ENCODE assay signal across 21 mouse cellular contexts in the genomic region with DNA sequence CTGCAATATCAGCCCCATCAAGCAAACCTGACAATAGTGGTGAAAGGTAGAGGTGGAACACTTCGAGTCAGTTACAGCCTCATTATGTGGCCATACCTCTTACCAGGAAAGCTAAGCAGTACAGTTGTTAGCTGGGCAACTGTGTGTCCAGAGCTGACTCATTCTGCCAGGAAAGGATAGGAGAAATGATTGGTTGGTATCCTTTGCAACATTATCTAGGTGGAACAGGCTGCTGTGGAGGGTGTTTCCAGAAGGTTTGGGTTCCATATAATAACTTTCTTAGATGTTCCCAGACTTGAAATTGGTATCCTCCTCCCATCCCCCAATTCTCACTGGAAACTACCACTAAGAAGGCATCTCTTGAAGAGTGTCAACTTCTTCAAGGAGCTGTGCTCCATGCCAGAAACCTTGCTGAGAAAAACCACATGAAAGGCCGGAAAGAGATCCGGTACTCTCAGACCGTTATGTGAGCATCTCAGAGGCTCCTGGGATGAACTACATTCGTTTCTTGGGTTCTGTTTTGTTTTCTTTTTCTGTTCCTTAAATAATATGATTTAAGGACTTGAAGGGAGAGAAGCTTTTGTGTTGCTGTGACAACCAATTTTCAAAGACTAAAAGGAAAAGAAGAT. TPM values are rescaled to one million over a fixed set of nuclear protein-coding genes. Genes with fewer than 3 reads are reported as not detected.
DNase-seq lines count a peak whose midpoint lies in the region; ATAC-seq lines count a peak whose summit lies in the region.
"Had no signal": no experiment of that assay in that cellular context is flagged by ENCODE, and none has a peak within 500 bp of the region (broad histone marks: within the 10 kb centered on the region; RNA-seq: fewer than 3 reads in every experiment).

No protein-coding gene starts in this region.

- no peak overlapping the region for H3K4me2 ChIP-seq in liver, embryonic 11.5 days
- H3K4me2 ChIP-seq: embryonic facial prominence, embryonic 13.5 days; heart, embryonic 11.5 days; midbrain, embryonic 13.5 days had no signal

- 76% methylated on average over 5 of the region's 5 CpGs for WGBS in liver, embryonic 11.5 days

- no peaks in the 10 kb centered on the region for H3K27me3 ChIP-seq in liver, embryonic 11.5 days (replicated peaks; ENCODE audit: control insufficient read depth, insufficient read depth, low read length)
- H3K27me3 ChIP-seq: midbrain, embryonic 13.5 days; Patski had no signal

- no peak overlapping the region for H3K9ac ChIP-seq in liver, embryonic 11.5 days (ENCODE audit: low read depth, low read length)
- H3K9ac ChIP-seq: embryonic facial prominence, embryonic 13.5 days; midbrain, embryonic 13.5 days had no signal

- H3K36me3 ChIP-seq in liver, embryonic 11.5 days (ENCODE audit: control insufficient read depth, insufficient read depth, low read length), result no peaks in the 10 kb centered on the region
- H3K36me3 ChIP-seq: embryonic facial prominence, embryonic 13.5 days; forebrain, embryonic 10.5 days; midbrain, embryonic 13.5 days had no signal

- no peak overlapping the region for H3K4me3 ChIP-seq in liver, embryonic 11.5 days (ENCODE audit: low read depth, low read length)
- H3K4me3 ChIP-seq: embryonic facial prominence, embryonic 13.5 days; forebrain, embryonic 10.5 days; midbrain, embryonic 13.5 days had no signal

- ATAC-seq in liver, embryonic 11.5 days (replicated peaks; ENCODE audit: low FRiP score), result peak; percentile 61; the same call in 1 of the 2 replicates
- ATAC-seq: intestine, embryonic 16.5 days; midbrain, embryonic 13.5 days; Patski had no signal

- H3K27ac ChIP-seq in liver, embryonic 11.5 days (ENCODE audit: low read depth, low read length), result no peak overlapping the region
- H3K27ac ChIP-seq: embryonic facial prominence, embryonic 13.5 days; forebrain, embryonic 10.5 days; kidney, postnatal 0 days; midbrain, embryonic 13.5 days had no signal

- peak; percentile 77 for DNase-seq in CD4-positive, CD25-positive, alpha-beta regulatory T cell, adult 2 months (ENCODE audit: low read depth, low spot score)
- peak; percentile 64 for DNase-seq in MEL-GATA-1-ER (ENCODE audit: extremely low read depth, low read depth)
- no peak for DNase-seq in liver, embryonic 11.5 days (ENCODE audit: low spot score)
- peak; percentile 90 for DNase-seq in thymus, postnatal 0 days (ENCODE audit: low spot score)
- DNase-seq in kidney, postnatal 25 days, result no peak
- DNase-seq in left cerebral cortex, adult 11 months (ENCODE audit: low spot score), result no peak
- no peak for DNase-seq in cerebellum, adult 11 months
- DNase-seq: cerebellum, adult 2 months; gastrocnemius, postnatal 36 days; heart, postnatal 4 days; lung, adult 18-20 months; lung, postnatal 4 days; right cerebral cortex, postnatal 14 days had no signal

- H3K4me1 ChIP-seq in liver, embryonic 11.5 days (replicated peaks; ENCODE audit: control insufficient read depth, insufficient read depth, low read length), result no peaks in the 10 kb centered on the region
- H3K4me1 ChIP-seq: embryonic facial prominence, embryonic 13.5 days; forebrain, embryonic 10.5 days; midbrain, embryonic 13.5 days had no signal

- no peaks in the 10 kb centered on the region for H3K9me3 ChIP-seq in liver, embryonic 11.5 days (ENCODE audit: control insufficient read depth, low read length)
- H3K9me3 ChIP-seq: embryonic facial prominence, embryonic 13.5 days; forebrain, embryonic 10.5 days; midbrain, embryonic 13.5 days had no signal

RNA-seq across cellular contexts. Expression of a gene that starts 15.5 kb away (rescaled TPM):
- 1.4 and 2.0 TPM in 2 replicates for polyA plus RNA-seq in liver, embryonic 11.5 days (2014; fragmentation: Nextera tagmentation; extraction: Ambion mirVana)
- polyA plus RNA-seq in thymus, postnatal 0 days (2015; fragmentation: Nextera tagmentation; extraction: Ambion mirVana), result 26.0 and 28.0 TPM in 2 replicates
- polyA plus RNA-seq: C2C12; cerebellum, adult 2 months had no signal

RNA-seq across cellular contexts. Expression of a gene that starts 57.1 kb away (rescaled TPM):
- polyA plus RNA-seq in liver, embryonic 11.5 days (2014; fragmentation: Nextera tagmentation; extraction: Ambion mirVana), result 4.3 and 4.6 TPM in 2 replicates
- 42.9 and 52.1 TPM in 2 replicates for polyA plus RNA-seq in thymus, postnatal 0 days (2015; fragmentation: Nextera tagmentation; extraction: Ambion mirVana)
- polyA plus RNA-seq: C2C12 had no signal

Comparison
In these comparisons a context has a peak if more than half of its experiments do, and no peak if none do; other contexts are left out.
1. DNase-seq: peak in CD4-positive, CD25-positive, alpha-beta regulatory T cell, adult 2 months (single experiment), MEL-GATA-1-ER (single experiment) and thymus, postnatal 0 days (single experiment); none in liver, embryonic 11.5 days (single experiment), kidney, postnatal 25 days (0 of 2), left cerebral cortex, adult 11 months (single experiment) and cerebellum, adult 11 months (single experiment).